Mouse (Mus musculus): ENCODE data around the gene Dhx57. TPM values are rescaled to one million over a fixed set of nuclear protein-coding genes. Genes with fewer than 3 reads are reported as not detected.

Dhx57 gene
- polyA plus RNA-seq, 1 experiment from 2014 or later: 29.9 TPM

GRCm38 (mm10) chr17:80311761-80312160 lies 21.5 kb upstream of the Dhx57 start:
- no peaks in the 10 kb centered on the region for H3K36me3 ChIP-seq (ENCODE audit: control insufficient read depth, insufficient read depth, low read length)
- no peak overlapping the region for H3K9ac ChIP-seq (ENCODE audit: low read length)
- H3K4me1 ChIP-seq (ENCODE audit: control insufficient read depth, insufficient read depth, low read length): 0 out of 2 replicates have a peak, but pooled peaks cover 3% of the 10 kb centered on the region
- no peaks in the 10 kb centered on the region for H3K27me3 ChIP-seq (ENCODE audit: control insufficient read depth, insufficient read depth, low read length)
- 76% methylated on average over 9 of the region's 9 CpGs for WGBS
- no peaks in the 10 kb centered on the region for H3K9me3 ChIP-seq (ENCODE audit: control insufficient read depth, low read length)
- no peak overlapping the region for H3K27ac ChIP-seq (ENCODE audit: low read depth, low read length)
- H3K4me3 ChIP-seq (ENCODE audit: low read depth, low read length): no peak overlapping the region
- no peak overlapping the region for H3K4me2 ChIP-seq (ENCODE audit: low read depth)
- DNase-seq (ENCODE audit: low spot score) (no peak), ATAC-seq (ENCODE audit: insufficient read depth, low FRiP score, low TSS enrichment) (no peak)

- Histone ChIP-seq H3K4me2 (ENCODE audit: low read depth) (no peak within 1 kb of the TSS), H3K27me3 (ENCODE audit: control insufficient read depth, insufficient read depth, low read length) (no peaks in the 10 kb centered on the region), H3K9ac (ENCODE audit: low read length) (no peak within 1 kb of the TSS), H3K4me3 (ENCODE audit: low read depth, low read length) (no peak within 1 kb of the TSS), H3K36me3 (ENCODE audit: control insufficient read depth, insufficient read depth, low read length) (no peaks in the 10 kb centered on the region), H3K4me1 (ENCODE audit: control insufficient read depth, insufficient read depth, low read length) (0 out of 2 replicates have a peak, but pooled peaks cover 3% of the 10 kb centered on the region), H3K27ac (ENCODE audit: low read depth, low read length) (no peak within 1 kb of the TSS), H3K9me3 (ENCODE audit: control insufficient read depth, low read length) (no peaks in the 10 kb centered on the region)
- no peak for DNase-seq (ENCODE audit: low spot score)
- no peak for ATAC-seq (ENCODE audit: insufficient read depth, low FRiP score, low TSS enrichment)
- WGBS: 93% methylated on average over 1 of the region's 1 CpGs
These were observed 17.0 kb upstream of the Dhx57 start, which contains the start of gene Arhgef33 for GRCm38 (mm10) chr17:80307251-80307650. Gene Arhgef33, plus strand, starts transcription at chr17:80307407.

GRCm38 (mm10) chr17:80298844-80299243 lies 8.6 kb upstream of the Dhx57 start:
- no peaks in the 10 kb centered on the region for H3K9me3 ChIP-seq (ENCODE audit: control insufficient read depth, low read length)
- H3K36me3 ChIP-seq (ENCODE audit: control insufficient read depth, insufficient read depth, low read length): no peaks in the 10 kb centered on the region
- H3K9ac ChIP-seq (ENCODE audit: low read length): no peak overlapping the region
- DNase-seq (ENCODE audit: low spot score) (no peak), ATAC-seq (ENCODE audit: insufficient read depth, low FRiP score, low TSS enrichment) (no peak)
- 85% methylated on average over 5 of the region's 5 CpGs for WGBS
- no peak overlapping the region for H3K4me2 ChIP-seq (ENCODE audit: low read depth)
- H3K27ac ChIP-seq (ENCODE audit: low read depth, low read length): no peak overlapping the region
- H3K4me3 ChIP-seq (ENCODE audit: low read depth, low read length): no peak overlapping the region
- H3K4me1 ChIP-seq (ENCODE audit: control insufficient read depth, insufficient read depth, low read length): no peaks in the 10 kb centered on the region
- H3K27me3 ChIP-seq (ENCODE audit: control insufficient read depth, insufficient read depth, low read length): no peaks in the 10 kb centered on the region

- WGBS: 94% methylated on average over 5 of the region's 5 CpGs
These were observed 5.0 kb upstream of the Dhx57 start for GRCm38 (mm10) chr17:80295258-80295657.

GRCm38 (mm10) chr17:80291148-80291547 lies 872 bp upstream of the Dhx57 start:
- no peak overlapping the region for H3K4me2 ChIP-seq (ENCODE audit: low read depth)
- no peak overlapping the region for H3K27ac ChIP-seq (ENCODE audit: low read depth, low read length)
- 0 out of 2 replicates have a peak, but pooled peaks cover 5% of the 10 kb centered on the region for H3K4me1 ChIP-seq (ENCODE audit: control insufficient read depth, insufficient read depth, low read length)
- H3K9ac ChIP-seq (ENCODE audit: low read length): no peak overlapping the region
- H3K9me3 ChIP-seq (ENCODE audit: control insufficient read depth, low read length): no peaks in the 10 kb centered on the region
- no peaks in the 10 kb centered on the region for H3K36me3 ChIP-seq (ENCODE audit: control insufficient read depth, insufficient read depth, low read length)
- 28% methylated on average over 2 of the region's 2 CpGs for WGBS
- ATAC-seq (ENCODE audit: insufficient read depth, low FRiP score, low TSS enrichment) (no peak), DNase-seq (ENCODE audit: low spot score) (peak; percentile 31)
- H3K27me3 ChIP-seq (ENCODE audit: control insufficient read depth, insufficient read depth, low read length): no peaks in the 10 kb centered on the region
- H3K4me3 ChIP-seq (ENCODE audit: low read depth, low read length): no peak overlapping the region

More at GRCm38 (mm10) chr17:80295258-80295657, 5.0 kb upstream of the Dhx57 start:
- Histone ChIP-seq H3K4me3 (ENCODE audit: low read depth, low read length) (no peak overlapping the region), H3K27me3 (ENCODE audit: control insufficient read depth, insufficient read depth, low read length) (no peaks in the 10 kb centered on the region), H3K9ac (ENCODE audit: low read length) (no peak overlapping the region), H3K36me3 (ENCODE audit: control insufficient read depth, insufficient read depth, low read length) (no peaks in the 10 kb centered on the region), H3K9me3 (ENCODE audit: control insufficient read depth, low read length) (no peaks in the 10 kb centered on the region), H3K27ac (ENCODE audit: low read depth, low read length) (no peak overlapping the region), H3K4me2 (ENCODE audit: low read depth) (no peak overlapping the region), H3K4me1 (ENCODE audit: control insufficient read depth, insufficient read depth, low read length) (no peaks in the 10 kb centered on the region)
- DNase-seq (ENCODE audit: low spot score) (no peak), ATAC-seq (ENCODE audit: insufficient read depth, low FRiP score, low TSS enrichment) (no peak)

GRCm38 (mm10) chr17:80289280-80290073 lies 799 bp downstream of the Dhx57 start:
- ATAC-seq (ENCODE audit: insufficient read depth, low FRiP score, low TSS enrichment) (no peak; the same call in 1 of the 2 replicates), DNase-seq (ENCODE audit: low spot score) (peak; percentile 57)
- Histone ChIP-seq H3K4me2 (ENCODE audit: low read depth) (peak overlapping the region; percentile 75), H3K4me3 (ENCODE audit: low read depth, low read length) (peak overlapping the region; percentile 78), H3K36me3 (ENCODE audit: control insufficient read depth, insufficient read depth, low read length) (no peaks in the 10 kb centered on the region), H3K4me1 (ENCODE audit: control insufficient read depth, insufficient read depth, low read length) (0 out of 2 replicates have a peak, but pooled peaks cover 5% of the 10 kb centered on the region), H3K27me3 (ENCODE audit: control insufficient read depth, insufficient read depth, low read length) (no peaks in the 10 kb centered on the region), H3K9ac (ENCODE audit: low read length) (peak overlapping the region; percentile 84), H3K9me3 (ENCODE audit: control insufficient read depth, low read length) (no peaks in the 10 kb centered on the region), H3K27ac (ENCODE audit: low read depth, low read length) (peak overlapping the region; percentile 75)
- 2% methylated on average over 30 of the region's 30 CpGs for WGBS

- no peak overlapping the region for H3K27ac ChIP-seq (ENCODE audit: low read depth, low read length)
- ATAC-seq (ENCODE audit: insufficient read depth, low FRiP score, low TSS enrichment) (no peak), DNase-seq (ENCODE audit: low spot score) (no peak)
- no peaks in the 10 kb centered on the region for H3K27me3 ChIP-seq (ENCODE audit: control insufficient read depth, insufficient read depth, low read length)
- no peak overlapping the region for H3K9ac ChIP-seq (ENCODE audit: low read length)
- H3K4me1 ChIP-seq (ENCODE audit: control insufficient read depth, insufficient read depth, low read length): 0 out of 2 replicates have a peak, but pooled peaks cover 5% of the 10 kb centered on the region
- H3K4me3 ChIP-seq (ENCODE audit: low read depth, low read length): no peak overlapping the region
- no peak overlapping the region for H3K4me2 ChIP-seq (ENCODE audit: low read depth)
- WGBS: 85% methylated on average over 6 of the region's 6 CpGs
- H3K36me3 ChIP-seq (ENCODE audit: control insufficient read depth, insufficient read depth, low read length): no peaks in the 10 kb centered on the region
- no peaks in the 10 kb centered on the region for H3K9me3 ChIP-seq (ENCODE audit: control insufficient read depth, low read length)
These were observed 2.3 kb downstream of the Dhx57 start for GRCm38 (mm10) chr17:80288012-80288411.

- no peak for ATAC-seq (ENCODE audit: insufficient read depth, low FRiP score, low TSS enrichment)
- no peak overlapping the region for H3K4me3 ChIP-seq (ENCODE audit: low read depth, low read length)
- 0 out of 2 replicates have a peak, but pooled peaks cover 5% of the 10 kb centered on the region for H3K4me1 ChIP-seq (ENCODE audit: control insufficient read depth, insufficient read depth, low read length)
- no peak overlapping the region for H3K27ac ChIP-seq (ENCODE audit: low read depth, low read length)
- H3K9ac ChIP-seq (ENCODE audit: low read length): no peak overlapping the region
- peaks cover 4% of the 10 kb centered on the region; the same call in 1 of the 2 replicates for H3K36me3 ChIP-seq (ENCODE audit: control insufficient read depth, insufficient read depth, low read length)
- H3K27me3 ChIP-seq (ENCODE audit: control insufficient read depth, insufficient read depth, low read length): no peaks in the 10 kb centered on the region
- H3K9me3 ChIP-seq (ENCODE audit: control insufficient read depth, low read length): no peaks in the 10 kb centered on the region
- no peak overlapping the region for H3K4me2 ChIP-seq (ENCODE audit: low read depth)
- 87% methylated on average over 4 of the region's 4 CpGs for WGBS
- no peak for DNase-seq (ENCODE audit: low spot score)
These were observed 5.8 kb downstream of the Dhx57 start for GRCm38 (mm10) chr17:80284446-80284845.

All from neural tube, embryonic 11.5 days (tissue).